In the genomic region with DNA sequence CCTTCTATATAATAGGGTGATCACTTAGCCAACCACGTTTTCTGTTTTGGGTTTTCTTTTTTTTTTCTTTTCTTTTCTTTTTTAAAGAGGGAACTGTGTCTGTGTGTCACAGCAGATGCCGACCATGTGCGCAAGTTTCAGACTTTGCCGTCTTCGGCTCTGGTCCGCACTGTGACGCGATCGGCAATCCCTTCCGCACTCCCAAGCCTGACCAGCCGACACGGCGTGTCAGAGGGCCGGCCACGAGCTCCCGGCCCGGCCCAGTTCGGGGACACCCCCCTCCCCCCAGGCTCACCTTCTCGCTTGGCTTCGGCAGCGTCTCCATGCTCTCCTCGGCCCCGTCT, we compare ENCODE assay signal across 8 mouse cellular contexts. TPM values are rescaled to one million over a fixed set of nuclear protein-coding genes. Genes with fewer than 3 reads are reported as not detected.
DNase-seq lines count a peak whose midpoint lies in the region; ATAC-seq and TF ChIP-seq lines count a peak whose summit lies in the region.

No protein-coding gene starts in this region.

- no peaks in the 10 kb centered on the region for H3K9me3 ChIP-seq in embryonic facial prominence, embryonic 13.5 days
- H3K9me3 ChIP-seq in intestine, embryonic 16.5 days (ENCODE audit: control insufficient read depth, low read length) = no peaks in the 10 kb centered on the region
- no peaks in the 10 kb centered on the region for H3K9me3 ChIP-seq in neural tube, embryonic 12.5 days

- WGBS in embryonic facial prominence, embryonic 13.5 days = 0% methylated on average over 23 of the region's 23 CpGs
- WGBS in intestine, embryonic 16.5 days = 0% methylated on average over 23 of the region's 23 CpGs
- WGBS in neural tube, embryonic 12.5 days = under 1% methylated on average over 23 of the region's 23 CpGs

- H3K27ac ChIP-seq in layer of hippocampus, adult 2 months = peak overlapping the region; percentile 71
- H3K27ac ChIP-seq in embryonic facial prominence, embryonic 13.5 days = peak overlapping the region; percentile 56
- H3K27ac ChIP-seq in intestine, embryonic 16.5 days (ENCODE audit: low read length) = peak overlapping the region; percentile 69
- H3K27ac ChIP-seq in neural tube, embryonic 12.5 days = no peak overlapping the region

- peak overlapping the region; percentile 85 for H3K9ac ChIP-seq in embryonic facial prominence, embryonic 13.5 days
- H3K9ac ChIP-seq in intestine, embryonic 16.5 days (ENCODE audit: low read depth, low read length) = peak overlapping the region; percentile 81
- H3K9ac ChIP-seq in neural tube, embryonic 12.5 days = peak overlapping the region; percentile 81

- peaks cover 24% of the 10 kb centered on the region for H3K36me3 ChIP-seq in embryonic facial prominence, embryonic 13.5 days
- H3K36me3 ChIP-seq in intestine, embryonic 16.5 days (ENCODE audit: control insufficient read depth, insufficient read depth, low read length) = peaks cover 7% of the 10 kb centered on the region
- peaks cover 19% of the 10 kb centered on the region for H3K36me3 ChIP-seq in neural tube, embryonic 12.5 days

- ATAC-seq in embryonic facial prominence, embryonic 13.5 days (ENCODE audit: insufficient number of reproducible peaks, insufficient read depth, low FRiP score, low TSS enrichment, low read depth) = peak; percentile 54; the same call in 1 of the 2 replicates
- ATAC-seq in intestine, embryonic 16.5 days = peak; percentile 87
- ATAC-seq in neural tube, embryonic 12.5 days (ENCODE audit: low FRiP score, low read depth) = peak; percentile 78

- no peaks in the 10 kb centered on the region for H3K27me3 ChIP-seq in embryonic facial prominence, embryonic 13.5 days
- H3K27me3 ChIP-seq in intestine, embryonic 16.5 days (replicated peaks; ENCODE audit: control insufficient read depth, insufficient read depth, low read length) = no peaks in the 10 kb centered on the region
- H3K27me3 ChIP-seq in neural tube, embryonic 12.5 days (replicated peaks) = no peaks in the 10 kb centered on the region

- no peak for TF ChIP-seq CTCF in layer of hippocampus, adult 2 months (conservative IDR thresholded peaks at IDR 0.05)

- DNase-seq in layer of hippocampus, adult 2 months (ENCODE audit: low spot score in 2 of 2) = peak in 1 of 2 experiments; percentile 13
- DNase-seq in layer of hippocampus, postnatal 14 days (ENCODE audit: low spot score in 2 of 2) = no peak
- no peak for DNase-seq in thymus, postnatal 25 days
- DNase-seq in ovary, postnatal 36 days (ENCODE audit: low spot score) = no peak
- DNase-seq in adrenal gland, adult 2 months = no peak

- H3K4me1 ChIP-seq in embryonic facial prominence, embryonic 13.5 days = peaks cover 17% of the 10 kb centered on the region
- H3K4me1 ChIP-seq in intestine, embryonic 16.5 days (ENCODE audit: control insufficient read depth, insufficient read depth, low read length) = peaks cover 10% of the 10 kb centered on the region; the same call in 1 of the 2 replicates
- peaks cover 8% of the 10 kb centered on the region for H3K4me1 ChIP-seq in neural tube, embryonic 12.5 days

- peak overlapping the region; percentile 97 for H3K4me2 ChIP-seq in embryonic facial prominence, embryonic 13.5 days
- H3K4me2 ChIP-seq in intestine, embryonic 16.5 days (ENCODE audit: low read depth, low read length) = peak overlapping the region; percentile 83
- H3K4me2 ChIP-seq in neural tube, embryonic 12.5 days (replicated peaks) = peak overlapping the region; percentile 90

- H3K4me3 ChIP-seq in layer of hippocampus, adult 2 months = peak overlapping the region; percentile 90
- peak overlapping the region; percentile 95 for H3K4me3 ChIP-seq in embryonic facial prominence, embryonic 13.5 days
- H3K4me3 ChIP-seq in intestine, embryonic 16.5 days (ENCODE audit: low read length) = peak overlapping the region; percentile 97
- peak overlapping the region; percentile 97 for H3K4me3 ChIP-seq in neural tube, embryonic 12.5 days

RNA-seq across cellular contexts. Expression of gene Ddx21, which starts 0.3 kb away (rescaled TPM):
- total RNA-seq in layer of hippocampus, adult 2 months (2021) = 10 to 100 TPM; 20.3 to 25.5 TPM
- total RNA-seq in layer of hippocampus, postnatal 14 days (2021) = 10 to 100 TPM; 24.3 to 26.0 TPM
- 24.1 and 26.3 TPM in 2 replicates for polyA plus RNA-seq in embryonic facial prominence, embryonic 13.5 days (2015; fragmentation: Nextera tagmentation; extraction: Ambion mirVana)
- 15.5 and 17.0 TPM in 2 replicates for polyA plus RNA-seq in intestine, embryonic 16.5 days (2015; fragmentation: Nextera tagmentation; extraction: Ambion mirVana)
- polyA plus RNA-seq in neural tube, embryonic 12.5 days (2016; fragmentation: Nextera tagmentation; extraction: Ambion mirVana) = 23.6 and 23.8 TPM in 2 replicates
- total RNA-seq in adrenal gland, adult 2 months (2021) = 10 to 100 TPM; 54.7 to 74.4 TPM
- polyA plus RNA-seq in adrenal gland, adult 2 months (2012; rRNA removed) = 3.4 and 4.7 TPM in 2 replicates

RNA-seq across cellular contexts. Expression of gene Kif1bp, which starts 23.5 kb away (rescaled TPM):
- 100 to 1,000 TPM; 214 to 216 TPM for total RNA-seq in layer of hippocampus, adult 2 months (2021)
- 100 to 1,000 TPM; 184 to 187 TPM for total RNA-seq in layer of hippocampus, postnatal 14 days (2021)
- polyA plus RNA-seq in embryonic facial prominence, embryonic 13.5 days (2015; fragmentation: Nextera tagmentation; extraction: Ambion mirVana) = 38.5 and 42.4 TPM in 2 replicates
- polyA plus RNA-seq in intestine, embryonic 16.5 days (2015; fragmentation: Nextera tagmentation; extraction: Ambion mirVana) = 23.0 and 27.3 TPM in 2 replicates
- polyA plus RNA-seq in neural tube, embryonic 12.5 days (2016; fragmentation: Nextera tagmentation; extraction: Ambion mirVana) = 72.8 and 73.8 TPM in 2 replicates
- total RNA-seq in adrenal gland, adult 2 months (2021) = 10 to 100 TPM; 57.7 to 60.8 TPM
- polyA plus RNA-seq in adrenal gland, adult 2 months (2012; rRNA removed) = 64.0 and 74.9 TPM in 2 replicates

RNA-seq across cellular contexts. Expression of gene Ddx50, which starts 49.2 kb away (rescaled TPM):
- 10 to 100 TPM; 88.5 to 89.2 TPM for total RNA-seq in layer of hippocampus, adult 2 months (2021)
- 10 to 100 TPM; 79.3 to 86.0 TPM for total RNA-seq in layer of hippocampus, postnatal 14 days (2021)
- polyA plus RNA-seq in embryonic facial prominence, embryonic 13.5 days (2015; fragmentation: Nextera tagmentation; extraction: Ambion mirVana) = 175 and 178 TPM in 2 replicates
- polyA plus RNA-seq in intestine, embryonic 16.5 days (2015; fragmentation: Nextera tagmentation; extraction: Ambion mirVana) = 94.5 and 96.3 TPM in 2 replicates
- polyA plus RNA-seq in neural tube, embryonic 12.5 days (2016; fragmentation: Nextera tagmentation; extraction: Ambion mirVana) = 109 and 112 TPM in 2 replicates
- 100 to 1,000 TPM; 103 to 108 TPM for total RNA-seq in adrenal gland, adult 2 months (2021)
- 2.7 and 4.1 TPM in 2 replicates for polyA plus RNA-seq in adrenal gland, adult 2 months (2012; rRNA removed)

Comparison
In these comparisons a context has a peak if more than half of its experiments do, and no peak if none do; other contexts are left out.
1. RNA of gene Ddx50, which starts 49.2 kb away (polyA plus RNA-seq): 175 to 178 TPM in embryonic facial prominence, embryonic 13.5 days, 109 to 112 TPM in neural tube, embryonic 12.5 days and 94.5 to 96.3 TPM in intestine, embryonic 16.5 days; 2.7 to 4.1 TPM in adrenal gland, adult 2 months; every median in the first group is over 10 times any median in the second.
2. Peak in every context shown above with its lines, with median percentiles within 50 percentile points of each other: H3K4me3 ChIP-seq, ATAC-seq, H3K4me2 ChIP-seq and H3K9ac ChIP-seq.